Mouse (Mus musculus): ENCODE measurements at regions not wholly inside any gene's neighbourhood (a gene's known extent, or its start where the extent isn't known, plus 50 kb on each side); places are given as distances from the start of the nearest gene placed in this dataset.
A peak's percentile ranks its signal among the peaks of the same experiment; 100 is the strongest.

- H3K27ac ChIP-seq (ENCODE audit: insufficient read depth, low read depth, low read length, poor library complexity, severe bottlenecking), result no peak overlapping the region
- H3K9me3 ChIP-seq (ENCODE audit: control insufficient read depth, insufficient read depth, low read depth, low read length), result no peaks in the 10 kb centered on the region
- H3K4me3 ChIP-seq (ENCODE audit: insufficient read depth in 1 of 2, low read depth in 1 of 2, low read length in 2 of 2, poor library complexity in 1 of 2, severe bottlenecking in 1 of 2), result no peak overlapping the region
- H3K9ac ChIP-seq (ENCODE audit: insufficient read depth, low read depth, low read length, poor library complexity, severe bottlenecking), result no peak overlapping the region
- TF ChIP-seq HCFC1 (IDR thresholded peaks at IDR 0.05; ENCODE audit: borderline replicate concordance, insufficient read depth, low read length) (no peak), CHD2 (IDR thresholded peaks at IDR 0.05; ENCODE audit: low read depth, low read length) (no peak), ZNF384 (IDR thresholded peaks at IDR 0.05; ENCODE audit: low read depth, low read length) (no peak), ZC3H11A (IDR thresholded peaks at IDR 0.05; ENCODE audit: borderline replicate concordance, low read depth, low read length) (no peak), MAFK (IDR thresholded peaks at IDR 0.05; ENCODE audit: insufficient read depth, low read depth, low read length) (no peak)
- H3K36me3 ChIP-seq (ENCODE audit: control insufficient read depth, insufficient read depth, low read length, poor library complexity, severe bottlenecking), result no peaks in the 10 kb centered on the region
- in situ Hi-C loops (cut with MboI; ENCODE audit: low sequenced_read_pairs in 2 of 2, unreplicated experiment in 2 of 2), result no loop called here
- no peaks in the 10 kb centered on the region for H3K4me1 ChIP-seq (ENCODE audit: control insufficient read depth in 2 of 2, insufficient read depth in 2 of 2, low read length in 2 of 2, poor library complexity in 1 of 2)
- DNase-seq (ENCODE audit: low read depth, low spot score), result no peak
Measured at GRCm38 (mm10) chr16:5787206-5787605, 97.9 kb upstream of the Rbfox1 start.

GRCm38 (mm10) chr16:5766771-5767421, 118.3 kb upstream of the Rbfox1 start:
- in situ Hi-C loops (cut with MboI; ENCODE audit: low sequenced_read_pairs in 2 of 2, unreplicated experiment in 2 of 2), result no loop called here
- no peaks in the 10 kb centered on the region for H3K9me3 ChIP-seq (ENCODE audit: control insufficient read depth, insufficient read depth, low read depth, low read length)
- TF ChIP-seq HCFC1 (IDR thresholded peaks at IDR 0.05; ENCODE audit: borderline replicate concordance, insufficient read depth, low read length), result no peak
- no peak for TF ChIP-seq MAFK (IDR thresholded peaks at IDR 0.05; ENCODE audit: insufficient read depth, low read depth, low read length)
- TF ChIP-seq ZC3H11A (IDR thresholded peaks at IDR 0.05; ENCODE audit: borderline replicate concordance, low read depth, low read length), result no peak
- no peak for TF ChIP-seq ZNF384 (IDR thresholded peaks at IDR 0.05; ENCODE audit: low read depth, low read length)
- no peak for TF ChIP-seq CHD2 (IDR thresholded peaks at IDR 0.05; ENCODE audit: low read depth, low read length)

GRCm38 (mm10) chr16:5765143-5765542, 120.0 kb upstream of the Rbfox1 start:
- in situ Hi-C loops (cut with MboI; ENCODE audit: low sequenced_read_pairs in 2 of 2, unreplicated experiment in 2 of 2), result no loop called here
- no peaks in the 10 kb centered on the region for H3K36me3 ChIP-seq (ENCODE audit: control insufficient read depth, insufficient read depth, low read length, poor library complexity, severe bottlenecking)
- no peaks in the 10 kb centered on the region for H3K4me1 ChIP-seq (ENCODE audit: control insufficient read depth in 2 of 2, insufficient read depth in 2 of 2, low read length in 2 of 2, poor library complexity in 1 of 2)
- no peak overlapping the region for H3K4me3 ChIP-seq (ENCODE audit: insufficient read depth in 1 of 2, low read depth in 1 of 2, low read length in 2 of 2, poor library complexity in 1 of 2, severe bottlenecking in 1 of 2)
- no peak for TF ChIP-seq CHD2 (IDR thresholded peaks at IDR 0.05; ENCODE audit: low read depth, low read length)
- TF ChIP-seq ZNF384 (IDR thresholded peaks at IDR 0.05; ENCODE audit: low read depth, low read length), result no peak
- no peak for TF ChIP-seq ZC3H11A (IDR thresholded peaks at IDR 0.05; ENCODE audit: borderline replicate concordance, low read depth, low read length)
- TF ChIP-seq HCFC1 (IDR thresholded peaks at IDR 0.05; ENCODE audit: borderline replicate concordance, insufficient read depth, low read length), result no peak
- no peak for TF ChIP-seq MAFK (IDR thresholded peaks at IDR 0.05; ENCODE audit: insufficient read depth, low read depth, low read length)
- H3K9ac ChIP-seq (ENCODE audit: insufficient read depth, low read depth, low read length, poor library complexity, severe bottlenecking), result no peak overlapping the region
- DNase-seq (ENCODE audit: low read depth, low spot score), result peak; percentile 51
- no peak overlapping the region for H3K27ac ChIP-seq (ENCODE audit: insufficient read depth, low read depth, low read length, poor library complexity, severe bottlenecking)
- no peaks in the 10 kb centered on the region for H3K9me3 ChIP-seq (ENCODE audit: control insufficient read depth, insufficient read depth, low read depth, low read length)

More at GRCm38 (mm10) chr16:5766771-5767421, 118.3 kb upstream of the Rbfox1 start:
- H3K4me1 ChIP-seq (ENCODE audit: control insufficient read depth in 2 of 2, insufficient read depth in 2 of 2, low read length in 2 of 2, poor library complexity in 1 of 2), result no peaks in the 10 kb centered on the region
- no peak for DNase-seq (ENCODE audit: low read depth, low spot score)
- H3K4me3 ChIP-seq (ENCODE audit: insufficient read depth in 1 of 2, low read depth in 1 of 2, low read length in 2 of 2, poor library complexity in 1 of 2, severe bottlenecking in 1 of 2), result no peak overlapping the region
- no peaks in the 10 kb centered on the region for H3K36me3 ChIP-seq (ENCODE audit: control insufficient read depth, insufficient read depth, low read length, poor library complexity, severe bottlenecking)
- H3K9ac ChIP-seq (ENCODE audit: insufficient read depth, low read depth, low read length, poor library complexity, severe bottlenecking), result no peak overlapping the region
- H3K27ac ChIP-seq (ENCODE audit: insufficient read depth, low read depth, low read length, poor library complexity, severe bottlenecking), result no peak overlapping the region

GRCm38 (mm10) chr16:5760821-5761220, 124.3 kb upstream of the Rbfox1 start:
- TF ChIP-seq CHD2 (IDR thresholded peaks at IDR 0.05; ENCODE audit: low read depth, low read length) (no peak), ZC3H11A (IDR thresholded peaks at IDR 0.05; ENCODE audit: borderline replicate concordance, low read depth, low read length) (no peak), HCFC1 (IDR thresholded peaks at IDR 0.05; ENCODE audit: borderline replicate concordance, insufficient read depth, low read length) (no peak), ZNF384 (IDR thresholded peaks at IDR 0.05; ENCODE audit: low read depth, low read length) (no peak), MAFK (IDR thresholded peaks at IDR 0.05; ENCODE audit: insufficient read depth, low read depth, low read length) (no peak)
- DNase-seq (ENCODE audit: low read depth, low spot score), result no peak
- in situ Hi-C loops (cut with MboI; ENCODE audit: low sequenced_read_pairs in 2 of 2, unreplicated experiment in 2 of 2), result no loop called here

More at GRCm38 (mm10) chr16:5760821-5761220, 124.3 kb upstream of the Rbfox1 start:
- Histone ChIP-seq H3K4me3 (ENCODE audit: insufficient read depth in 1 of 2, low read depth in 1 of 2, low read length in 2 of 2, poor library complexity in 1 of 2, severe bottlenecking in 1 of 2) (no peak overlapping the region), H3K27ac (ENCODE audit: insufficient read depth, low read depth, low read length, poor library complexity, severe bottlenecking) (no peak overlapping the region), H3K4me1 (ENCODE audit: control insufficient read depth in 2 of 2, insufficient read depth in 2 of 2, low read length in 2 of 2, poor library complexity in 1 of 2) (no peaks in the 10 kb centered on the region), H3K36me3 (ENCODE audit: control insufficient read depth, insufficient read depth, low read length, poor library complexity, severe bottlenecking) (no peaks in the 10 kb centered on the region), H3K9ac (ENCODE audit: insufficient read depth, low read depth, low read length, poor library complexity, severe bottlenecking) (no peak overlapping the region), H3K9me3 (ENCODE audit: control insufficient read depth, insufficient read depth, low read depth, low read length) (no peaks in the 10 kb centered on the region)

Data from ES-E14 (cell line).